Mouse (Mus musculus) embryonic facial prominence, embryonic 11.5 days (tissue): ENCODE results near the gene Gm21962. TPM values are rescaled to one million over a fixed set of nuclear protein-coding genes. Genes with fewer than 3 reads are reported as not detected.

ENCODE experiments used
- microRNA-seq: library from miRNA; unstranded; fragments of <30 nt; microRNA quantifications from one replicate; pipeline ENCODE4, GENCODE M21; 2016; ENCODE audit warnings: borderline number of aligned reads
- polyA plus RNA-seq: library from polyadenylated mRNA; unstranded; fragments of >200 nt; fragmentation: Nextera tagmentation; extraction: Ambion mirVana; gene quantifications from 2 replicates; pipeline ENCODE4 v1.2.1, GENCODE M21; 2014

Gm21962 gene
- polyA plus RNA-seq, 1 experiment from 2014 or later: not detected

Small RNA genes lying within 50 kb of the gene (microRNA-seq; reads per million reads assigned to microRNA genes)
- not detected for gene Gm22468

Other genes starting within 250 kb of the Gm21962 start
- 27.3 and 29.4 TPM in 2 replicates for gene Ddit4l, start 49.9 kb upstream of the Gm21962 start, polyA plus RNA-seq
- gene H2afz, start 193.0 kb downstream of the Gm21962 start, polyA plus RNA-seq: 3,351 and 3,607 TPM in 2 replicates
- gene Dnajb14, start 196.2 kb downstream of the Gm21962 start, polyA plus RNA-seq: 9.4 and 10.7 TPM in 2 replicates
- 114 and 117 TPM in 2 replicates for gene Lamtor3, start 247.0 kb downstream of the Gm21962 start, polyA plus RNA-seq